Mouse (Mus musculus) thymus, postnatal 25 days (tissue): ENCODE results near the gene Klhl30.

ENCODE experiments used
- DNase-seq: peaks from one replicate; pipeline ENCODE4 v3.0.0; 2022

The Klhl30 gene

DNA sequence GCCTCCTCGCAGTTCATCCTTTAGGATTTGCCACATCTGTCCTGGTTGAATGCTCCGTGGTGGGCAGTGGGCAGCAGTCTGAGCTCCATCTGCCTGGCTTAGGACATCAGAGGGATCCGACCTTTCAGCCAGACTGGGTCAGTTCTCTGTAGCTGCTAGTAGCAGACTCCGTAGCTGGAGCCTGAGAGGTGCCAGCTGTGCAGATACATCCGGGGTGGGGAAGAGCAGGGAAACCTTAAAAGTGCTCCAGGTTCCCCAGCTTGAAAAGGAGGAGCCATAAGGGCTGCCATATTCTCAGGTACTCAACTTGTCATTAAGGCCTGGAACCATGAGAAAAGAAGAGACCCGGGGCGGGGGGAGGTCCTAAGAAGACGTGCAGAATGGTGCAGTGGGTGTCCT lies 15.0 kb downstream of the Klhl30 start:
- DNase-seq: no peak

DNA sequence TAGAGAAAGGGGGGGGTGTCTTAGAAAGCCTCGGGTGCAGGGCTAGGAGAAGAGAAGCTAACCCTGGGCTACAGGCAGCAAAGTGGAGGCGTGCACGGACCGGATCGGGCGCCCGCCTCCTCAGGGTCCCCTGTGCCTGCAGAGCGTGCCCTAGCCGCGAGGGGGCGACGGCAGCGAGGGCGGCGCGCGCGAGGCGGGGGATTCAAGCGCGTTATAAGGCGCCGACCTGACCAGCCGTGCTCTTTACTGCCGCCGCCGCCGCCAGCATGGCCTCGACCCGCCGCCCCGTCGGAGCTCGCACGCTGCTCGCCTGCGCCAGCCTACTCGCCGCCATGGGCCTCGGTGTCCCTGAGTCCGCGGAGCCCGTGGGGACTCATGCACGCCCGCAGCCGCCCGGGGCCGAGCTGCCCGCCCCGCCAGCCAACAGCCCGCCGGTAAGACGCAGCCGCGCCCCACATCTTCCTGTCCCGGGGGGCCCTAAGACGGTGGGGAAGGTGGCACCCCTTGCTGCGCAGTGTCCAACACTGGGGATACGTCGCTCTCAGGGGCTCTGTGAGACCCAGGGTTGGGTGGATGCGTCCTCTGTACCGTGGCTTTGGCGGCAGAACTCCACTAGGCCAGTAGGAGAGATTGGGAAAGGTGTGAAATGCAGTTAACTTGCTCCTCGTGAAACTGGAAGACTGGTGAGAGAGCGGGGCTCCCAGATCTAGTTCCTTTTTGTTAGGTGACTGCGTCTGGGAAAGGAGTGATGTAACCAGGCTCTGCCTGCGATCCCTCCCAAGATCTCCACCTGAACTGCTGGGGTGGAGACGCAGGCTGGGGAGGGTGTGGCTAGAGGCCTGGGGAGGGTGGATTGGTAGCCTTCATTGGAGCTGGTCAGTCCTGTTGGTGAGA lies 15.6 kb downstream of the Klhl30 start, which contains the start of gene Erfe:
Gene Erfe, plus strand, starts transcription at position 216 of the 894 bp plus-strand sequence.
- peak; percentile 85 for DNase-seq

DNA sequence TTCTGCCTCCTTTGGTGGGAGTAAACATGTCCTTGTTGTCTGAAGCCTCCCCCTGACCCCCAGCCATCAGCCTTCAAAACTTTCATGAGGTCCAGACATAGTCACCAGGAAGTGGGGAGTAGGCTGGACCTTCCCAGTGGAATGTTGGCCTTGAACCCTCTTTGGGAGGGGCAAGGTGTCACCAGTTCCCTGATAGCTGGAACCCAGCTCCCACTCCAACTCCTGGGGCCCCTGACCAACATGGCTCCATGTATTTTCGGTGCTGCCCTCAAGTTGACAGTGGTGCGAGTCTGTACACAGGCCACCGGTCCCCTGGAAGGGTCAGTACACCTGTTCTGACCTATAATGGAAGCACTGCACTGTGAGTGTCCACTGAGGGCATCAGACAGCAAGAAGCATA lies 16.5 kb downstream of the Klhl30 start:
- DNase-seq: no peak

DNA sequence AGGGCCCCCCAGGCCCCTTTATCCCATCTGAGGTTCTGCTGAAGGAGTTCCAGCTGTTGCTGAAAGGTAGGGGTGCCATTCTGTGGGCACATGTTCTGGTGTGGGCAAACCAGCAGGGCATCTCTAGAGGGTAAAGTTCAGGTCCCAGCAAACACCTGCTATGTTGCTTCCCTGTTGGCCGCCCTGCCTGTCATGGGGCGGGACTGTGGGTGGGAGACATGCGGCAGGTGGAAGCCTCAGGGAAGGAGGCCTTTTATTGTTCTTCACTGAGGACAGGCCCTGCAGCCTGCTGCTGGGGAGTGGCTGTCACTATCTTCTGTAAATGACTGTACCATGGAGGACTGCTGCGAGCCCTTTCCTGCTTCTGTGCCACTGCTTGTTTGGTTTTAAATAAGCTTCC lies 18.6 kb downstream of the Klhl30 start:
- DNase-seq: no peak

DNA sequence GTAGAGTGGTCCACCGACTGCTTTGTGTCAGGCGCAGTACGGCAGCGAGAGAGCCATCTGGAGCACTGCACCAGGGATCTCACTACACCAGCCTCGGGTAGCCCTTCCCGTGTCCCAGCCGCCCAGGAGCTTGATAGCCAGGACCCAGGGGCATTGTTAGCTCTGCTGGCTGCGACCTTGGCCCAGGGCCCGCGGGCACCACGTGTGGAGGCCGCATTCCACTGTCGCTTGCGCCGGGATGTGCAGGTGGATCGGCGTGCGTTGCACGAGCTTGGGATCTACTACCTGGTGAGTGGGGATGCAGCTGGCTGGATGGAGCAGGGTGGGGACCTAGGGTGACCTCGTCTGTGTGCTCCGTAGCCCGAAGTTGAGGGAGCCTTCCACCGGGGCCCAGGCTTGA lies 19.2 kb downstream of the Klhl30 start:
- no peak for DNase-seq

DNA sequence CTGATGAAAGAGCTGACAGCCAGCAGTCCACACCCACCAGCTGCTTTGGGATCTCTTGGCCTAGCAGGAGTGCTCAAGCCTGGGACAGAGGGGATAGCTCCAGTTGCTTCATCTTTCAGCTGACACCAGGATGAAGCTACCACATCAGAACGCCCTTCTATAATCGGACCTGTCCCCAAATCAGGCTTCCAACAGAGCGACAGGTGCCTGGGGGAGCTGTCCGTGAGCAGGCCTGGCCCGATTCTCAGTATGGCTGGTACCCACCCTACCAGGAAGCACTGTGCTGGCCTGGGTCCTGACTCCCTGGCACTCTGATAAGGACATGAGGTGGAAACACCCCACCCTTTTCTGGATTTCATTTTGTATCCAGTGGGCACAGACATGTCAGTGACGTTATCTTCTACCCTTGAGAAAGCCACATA lies 22.6 kb downstream of the Klhl30 start:
- no peak for DNase-seq

DNA sequence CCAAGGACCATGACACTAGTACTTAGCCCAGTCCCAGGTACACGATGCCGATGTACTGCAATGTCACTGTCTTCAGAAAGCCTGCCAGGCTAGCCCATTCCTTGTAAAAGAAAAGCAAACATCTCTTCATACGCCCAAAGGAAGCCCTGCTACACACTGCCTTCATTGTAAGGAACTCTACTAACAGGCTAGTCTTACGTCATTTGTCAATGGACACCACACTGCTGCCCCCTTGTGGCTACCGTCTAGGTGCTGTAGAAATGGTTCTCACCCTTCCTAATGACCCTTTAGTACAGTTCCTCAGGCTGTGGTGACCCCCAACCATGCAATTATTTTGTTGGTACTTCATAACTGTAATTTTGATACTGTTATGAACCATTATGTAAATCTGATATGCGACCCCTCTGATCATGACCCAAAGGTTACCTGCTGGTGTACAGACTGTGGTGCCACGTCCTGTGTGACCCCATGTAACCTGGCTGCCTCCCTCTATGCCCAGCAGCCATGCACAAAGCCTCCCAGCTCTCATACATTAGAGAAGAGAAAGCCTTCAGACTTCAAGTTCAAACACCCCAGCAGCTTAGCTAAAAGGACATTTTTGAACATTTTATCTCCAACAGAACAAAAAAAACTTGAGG lies 29.8 kb downstream of the Klhl30 start:
- peak; percentile 66 for DNase-seq

DNA sequence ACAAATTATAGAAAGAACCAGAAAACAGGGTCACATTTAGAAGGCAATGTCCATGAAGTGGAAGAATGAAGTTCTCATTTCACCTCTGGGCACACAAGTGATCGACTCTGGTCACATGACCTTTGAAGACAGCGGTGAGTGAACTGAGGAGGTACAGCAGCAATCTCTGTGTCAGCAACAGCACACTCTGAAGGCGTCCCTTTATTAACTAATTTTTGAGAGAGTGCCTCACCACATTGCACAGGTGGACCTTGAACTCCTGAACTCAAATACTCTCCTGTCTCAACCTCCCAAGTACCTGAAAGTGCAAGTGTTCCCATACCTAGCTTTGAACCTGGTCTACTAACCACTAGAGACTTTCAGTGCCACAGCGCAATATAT lies 30.3 kb downstream of the Klhl30 start:
- DNase-seq: no peak

DNA sequence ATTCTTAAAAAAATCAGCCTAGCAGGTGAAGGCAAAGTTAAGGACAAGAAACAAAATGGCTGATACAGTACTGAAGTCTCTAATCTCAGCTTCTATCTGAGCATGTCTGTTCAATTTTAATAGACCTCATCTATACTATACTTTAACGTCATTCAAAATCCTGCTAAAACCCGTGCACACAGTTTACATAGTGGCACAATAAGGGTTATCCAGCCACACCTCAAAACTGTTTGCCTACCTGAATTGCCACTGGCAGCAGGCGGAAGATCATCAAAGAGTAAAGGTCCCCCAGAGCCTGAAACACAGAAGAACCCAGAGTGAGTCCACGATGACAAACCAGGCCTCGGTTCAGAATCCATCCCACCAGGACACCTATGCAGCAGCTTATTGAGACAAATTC lies 39.6 kb downstream of the Klhl30 start:
- no peak for DNase-seq

DNA sequence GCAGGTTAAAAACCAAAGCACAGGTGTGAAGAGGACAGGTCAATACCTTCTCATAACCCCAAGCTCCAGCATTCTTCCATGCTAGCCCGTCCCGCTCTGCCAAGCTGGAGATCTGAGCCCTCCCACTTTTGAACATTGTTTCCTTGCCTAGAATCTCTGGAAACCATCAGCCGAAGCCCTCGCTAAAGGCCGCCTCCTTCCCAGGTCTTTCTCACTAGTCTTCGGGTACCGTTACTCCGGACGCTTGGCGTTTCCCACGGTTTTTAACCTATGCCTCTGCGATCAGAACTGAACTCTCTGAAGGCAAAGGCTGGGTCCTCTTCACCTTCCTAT lies 47.1 kb downstream of the Klhl30 start:
- no peak for DNase-seq

DNA sequence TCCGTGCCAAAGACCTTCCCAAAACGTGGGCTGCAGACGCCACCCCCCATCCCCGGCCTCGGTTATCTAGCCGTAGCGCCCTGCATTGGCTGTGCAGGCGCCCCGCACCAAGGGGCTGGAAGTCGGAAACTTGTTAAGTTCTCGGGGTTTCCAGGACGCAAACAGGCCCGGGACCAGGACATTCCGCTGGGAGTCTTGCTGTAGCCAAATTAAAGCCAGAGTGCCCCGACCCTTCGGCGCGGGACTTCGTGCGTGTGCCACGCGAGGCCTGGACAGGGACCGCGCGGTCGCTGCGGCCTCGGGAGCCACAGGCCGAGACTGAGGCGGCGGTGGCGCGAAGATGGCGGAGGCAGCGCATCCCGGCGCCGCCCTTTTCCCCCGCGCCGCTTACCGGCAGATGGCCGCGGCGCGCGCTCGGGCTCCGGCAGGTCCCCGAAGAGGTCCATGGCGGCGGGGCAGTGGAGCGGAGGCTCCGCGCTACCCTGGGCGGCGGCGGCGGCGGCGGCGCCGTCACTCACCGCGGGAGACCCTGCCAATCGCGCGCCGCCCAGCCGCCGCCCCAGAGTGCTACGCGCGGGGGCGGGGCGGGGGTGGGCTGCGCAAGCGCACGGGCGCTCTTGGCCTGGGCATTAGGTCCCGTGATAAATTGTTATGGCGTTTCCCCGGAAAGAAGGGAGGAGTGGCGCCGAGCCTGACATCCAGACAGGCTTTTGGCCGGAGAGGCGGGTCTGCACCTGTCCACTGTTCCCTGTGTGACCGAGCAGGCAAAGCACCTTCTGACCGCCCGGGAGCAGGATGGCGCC lies 47.6 kb downstream of the Klhl30 start, which contains the start of gene Ilkap:
Gene Ilkap, minus strand, starts transcription at position 556 of the 803 bp plus-strand sequence.
- peak; percentile 80 for DNase-seq

DNA sequence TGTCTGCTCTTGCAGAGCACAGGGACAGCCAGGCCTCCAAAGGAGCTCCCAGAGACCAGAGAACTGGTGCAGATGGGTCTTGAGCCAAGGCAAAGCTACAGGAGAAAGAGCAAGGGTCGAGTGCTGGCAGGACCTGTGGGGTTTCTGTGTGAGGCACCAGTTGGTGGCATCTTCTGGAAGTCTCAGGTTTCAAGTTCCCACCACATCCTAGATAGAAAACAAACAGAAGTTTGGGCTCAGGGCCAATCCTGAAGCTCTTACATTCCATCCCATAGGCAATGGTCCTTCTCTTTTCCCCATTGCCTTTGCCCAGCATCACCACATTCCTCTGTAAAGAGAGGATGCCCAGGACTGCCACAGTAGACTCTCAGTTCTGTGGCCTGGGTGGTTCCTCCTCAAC lies 54.2 kb downstream of the Klhl30 start:
- no peak for DNase-seq

DNA sequence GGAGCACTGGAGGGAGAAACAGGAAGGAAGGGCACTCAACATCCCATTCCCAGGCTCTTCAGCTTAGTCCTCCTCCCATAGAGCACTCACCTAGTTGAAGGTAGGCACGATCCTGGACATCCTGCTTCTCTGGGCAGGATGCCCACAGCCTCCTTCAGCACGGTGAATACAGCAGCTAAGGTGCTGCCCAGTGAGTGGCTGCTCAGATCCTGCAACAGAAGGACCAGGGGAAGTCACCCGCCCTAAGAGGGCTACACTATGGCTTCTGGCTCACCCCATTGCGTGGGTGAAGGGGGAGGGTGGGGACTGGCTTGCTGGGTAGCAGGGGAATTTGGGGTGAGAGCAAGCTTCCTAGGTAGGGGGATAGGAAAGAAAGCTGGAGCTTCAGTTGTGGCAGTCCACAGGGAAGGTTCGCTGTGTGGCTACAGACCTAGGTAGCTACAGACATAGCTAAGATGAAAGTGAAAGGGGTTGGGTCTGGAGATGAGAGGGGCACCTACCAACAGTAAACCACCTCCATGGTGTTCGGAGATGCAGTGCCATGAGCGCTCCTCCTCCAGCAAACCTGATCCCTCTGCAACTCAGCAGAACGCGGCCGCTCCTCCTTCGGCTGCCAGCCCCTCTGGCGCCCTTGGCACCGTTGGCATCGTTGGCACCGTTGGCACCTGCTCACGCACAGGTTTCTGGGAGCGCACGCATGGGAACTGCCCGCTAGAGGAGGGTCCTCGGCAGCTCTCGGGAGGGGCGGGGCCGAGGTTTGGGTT lies 54.8 kb downstream of the Klhl30 start:
- no peak for DNase-seq

DNA sequence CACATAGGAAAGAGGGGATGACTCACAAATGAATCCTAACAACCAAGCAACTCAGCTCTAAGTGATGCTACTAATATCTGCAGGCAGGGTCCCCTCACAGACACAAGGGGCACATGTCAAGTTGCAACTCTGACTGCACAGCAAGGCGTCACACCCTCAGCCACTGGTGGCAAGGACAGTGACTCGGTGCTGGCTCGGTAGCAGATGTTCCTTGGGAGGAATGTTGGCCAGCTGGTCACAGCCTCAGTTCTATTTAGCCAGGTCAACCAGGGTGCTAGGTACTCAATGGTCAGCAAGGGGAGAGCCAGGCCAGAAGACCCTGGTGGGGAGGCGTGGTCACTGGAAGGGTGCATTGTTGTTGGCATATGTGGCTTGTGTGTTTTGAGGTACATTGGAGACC lies 57.0 kb downstream of the Klhl30 start:
- no peak for DNase-seq

DNA sequence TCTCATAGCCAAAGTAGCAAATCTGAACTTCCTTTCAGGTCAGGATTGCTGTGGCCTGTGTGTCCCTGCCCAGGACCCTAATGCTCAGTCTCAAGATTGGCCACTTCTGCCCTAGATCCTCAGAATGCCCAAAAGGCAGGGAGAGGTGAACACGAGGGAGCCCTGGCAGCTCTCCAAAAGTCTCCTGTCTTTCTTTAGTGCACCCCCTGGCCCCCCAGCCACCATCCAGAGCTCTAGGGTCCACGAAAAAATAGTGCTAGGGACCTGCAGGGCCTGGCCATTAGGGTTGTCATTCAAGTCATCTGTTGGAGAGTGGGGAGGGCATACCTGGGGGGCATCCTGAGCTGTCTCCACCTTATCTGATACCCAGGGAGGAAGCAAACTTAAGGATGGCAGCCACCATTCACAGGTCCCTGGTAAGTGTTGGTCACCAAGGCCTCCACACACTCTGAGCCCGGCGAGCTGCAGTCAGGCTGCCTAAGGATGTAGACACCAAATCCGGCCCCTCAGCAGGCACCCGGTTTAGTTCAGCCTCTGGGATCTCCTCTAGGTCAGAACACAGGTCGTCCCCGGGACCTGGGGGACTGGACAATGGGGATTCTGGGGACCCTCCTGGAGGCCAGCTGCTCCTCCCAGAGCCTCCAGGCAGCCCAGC lies 60.9 kb downstream of the Klhl30 start:
- no peak for DNase-seq
